Mouse (Mus musculus) liver, adult 2 months (tissue): ENCODE measurements at regions not wholly inside any gene's neighbourhood (a gene's known extent, or its start where the extent isn't known, plus 50 kb on each side); places are given as distances from the start of the nearest gene placed in this dataset.

Source experiments
- CTCF ChIP-seq: fragments of 200-500 bp; IDR thresholded peaks from 2 replicates; pipeline ENCODE4 v1.5.1; 2011; ENCODE audit warnings: low read depth, low read length, control low read depth
- POLR2A ChIP-seq: fragments of 200-500 bp; IDR thresholded peaks from 2 replicates; pipeline ENCODE4 v1.6.1; 2011; ENCODE audit warnings: low read length, control low read depth; ENCODE audit not compliant: insufficient read depth; ENCODE audit errors: extremely low read depth

- TF ChIP-seq POLR2A (no peak), CTCF (no peak)
These were observed 202.8 kb upstream of the Nr4a3 start for GRCm38 (mm10) chr4:47842128-47842656.
